Mouse (Mus musculus) ES-E14 (cell line): ENCODE data around the gene Edrf1.

Source experiments
- CHD2 ChIP-seq: IDR thresholded peaks from 2 replicates; pipeline ENCODE4 v1.6.1; 2014; ENCODE audit warnings: mild to moderate bottlenecking, low read depth, low read length, inconsistent platforms
- ZC3H11A ChIP-seq: IDR thresholded peaks from 2 replicates; pipeline ENCODE4 v1.6.1; 2012; ENCODE audit warnings: low read depth, mild to moderate bottlenecking, inconsistent platforms, low read length, borderline replicate concordance
- ZNF384 ChIP-seq: IDR thresholded peaks from 2 replicates; pipeline ENCODE4 v1.6.1; 2012; ENCODE audit warnings: low read depth, low read length, inconsistent platforms

- TF ChIP-seq CHD2 (no peak), ZNF384 (no peak), ZC3H11A (no peak)
These were observed 28.6 kb upstream of the Edrf1 start for GRCm38 (mm10) chr7:133608631-133609340.
